Mouse (Mus musculus) neural tube, embryonic 14.5 days (tissue): Measurements from ENCODE around the gene Dync1h1. TPM values are rescaled to one million over a fixed set of nuclear protein-coding genes. Genes with fewer than 3 reads are reported as not detected.

Source experiments
- ATAC-seq: fragments of 200-750 bp; cut with Nextera tagmentation; 2 replicates; pipeline ENCODE4 v1.8.0; 2017; ENCODE audit warnings: low read depth, mild to moderate bottlenecking, moderate TSS enrichment, moderate library complexity
- H3K27ac ChIP-seq: fragments of 300-500 bp; sonication (generic); 2 replicates; pipeline ENCODE4 v1.5.1; 2014; ENCODE audit warnings: low read depth, mild to moderate bottlenecking, control low read depth, low read length, moderate library complexity, mixed read lengths
- H3K27me3 ChIP-seq: fragments of 300-500 bp; sonication (generic); 2 replicates; pipeline ENCODE4 v1.6.1; 2014; ENCODE audit warnings: low read length; ENCODE audit not compliant: control insufficient read depth, insufficient read depth
- H3K36me3 ChIP-seq: fragments of 300-500 bp; sonication (generic); 2 replicates; pipeline ENCODE4 v1.6.1; 2014; ENCODE audit warnings: low read length, mixed read lengths; ENCODE audit not compliant: control insufficient read depth, insufficient read depth
- H3K4me1 ChIP-seq: fragments of 300-500 bp; sonication (generic); 2 replicates; pipeline ENCODE4 v1.6.1; 2014; ENCODE audit warnings: low read length; ENCODE audit not compliant: control insufficient read depth, insufficient read depth
- H3K4me2 ChIP-seq: fragments of 300-500 bp; sonication (generic); 2 replicates; pipeline ENCODE4 v1.6.1; 2014; ENCODE audit warnings: mild to moderate bottlenecking, low read depth, low read length, control low read depth
- H3K4me3 ChIP-seq: fragments of 300-500 bp; sonication (generic); 2 replicates; pipeline ENCODE4 v1.5.1; 2014; ENCODE audit warnings: low read depth, low read length, control low read depth, mixed read lengths
- H3K9ac ChIP-seq: fragments of 300-500 bp; sonication (generic); replicated peaks from 2 replicates; pipeline ENCODE4 v1.6.1; 2014; ENCODE audit warnings: low read depth, mild to moderate bottlenecking, control low read depth, low read length, mixed read lengths
- H3K9me3 ChIP-seq: fragments of 300-500 bp; sonication (generic); 2 replicates; pipeline ENCODE4 v1.6.1; 2016; ENCODE audit warnings: low read length; ENCODE audit not compliant: control insufficient read depth
- WGBS: fragments of 180-500 bp; shearing (Covaris S2); extraction: QIAGEN DNeasy Blood & Tissue Kit; methylation state at CpG from one replicate; pipeline ENCODE4 v1.1.7; 2014; 5-methylcytosine and 5-hydroxymethylcytosine counted together
- polyA plus RNA-seq: library from polyadenylated mRNA; unstranded; fragments of >200 nt; fragmentation: Nextera tagmentation; extraction: Ambion mirVana; gene quantifications from 2 replicates; pipeline ENCODE4 v1.2.1, GENCODE M21; 2014

Gene Dync1h1
- polyA plus RNA-seq, 1 experiment from 2014 or later = 107 TPM

GRCm38 (mm10) chr12:110566366-110566765 is 34.9 kb upstream of the Dync1h1 start:
- no peaks in the 10 kb centered on the region for H3K4me1 ChIP-seq
- ATAC-seq = no peak
- H3K4me3 ChIP-seq = no peak overlapping the region
- H3K9me3 ChIP-seq = no peaks in the 10 kb centered on the region
- no peak overlapping the region for H3K27ac ChIP-seq
- H3K27me3 ChIP-seq = no peaks in the 10 kb centered on the region
- peaks cover 28% of the 10 kb centered on the region for H3K36me3 ChIP-seq
- WGBS = 95% methylated on average over 9 of the region's 9 CpGs
- no peak overlapping the region for H3K4me2 ChIP-seq
- H3K9ac ChIP-seq = no peak overlapping the region

GRCm38 (mm10) chr12:110571050-110571449 is 30.2 kb upstream of the Dync1h1 start:
- Histone ChIP-seq H3K36me3 (peaks cover 23% of the 10 kb centered on the region), H3K4me3 (no peak overlapping the region), H3K9ac (no peak overlapping the region), H3K4me1 (no peaks in the 10 kb centered on the region), H3K4me2 (no peak overlapping the region), H3K9me3 (no peaks in the 10 kb centered on the region), H3K27ac (no peak overlapping the region), H3K27me3 (no peaks in the 10 kb centered on the region)
- 93% methylated on average over 10 of the region's 10 CpGs for WGBS
- ATAC-seq = no peak

GRCm38 (mm10) chr12:110572351-110572750 is 28.9 kb upstream of the Dync1h1 start:
- Histone ChIP-seq H3K36me3 (peaks cover 20% of the 10 kb centered on the region), H3K27me3 (no peaks in the 10 kb centered on the region), H3K27ac (no peak overlapping the region), H3K9ac (no peak overlapping the region), H3K4me1 (no peaks in the 10 kb centered on the region), H3K4me2 (no peak overlapping the region), H3K4me3 (no peak overlapping the region), H3K9me3 (no peaks in the 10 kb centered on the region)
- 97% methylated on average over 4 of the region's 4 CpGs for WGBS
- ATAC-seq = no peak

GRCm38 (mm10) chr12:110573635-110574034 is 27.6 kb upstream of the Dync1h1 start:
- no peak overlapping the region for H3K4me2 ChIP-seq
- ATAC-seq = no peak
- no peaks in the 10 kb centered on the region for H3K4me1 ChIP-seq
- H3K27me3 ChIP-seq = no peaks in the 10 kb centered on the region
- WGBS = 87% methylated on average over 8 of the region's 8 CpGs
- no peak overlapping the region for H3K4me3 ChIP-seq
- no peak overlapping the region for H3K9ac ChIP-seq
- H3K9me3 ChIP-seq = no peaks in the 10 kb centered on the region
- peaks cover 12% of the 10 kb centered on the region for H3K36me3 ChIP-seq
- no peak overlapping the region for H3K27ac ChIP-seq

GRCm38 (mm10) chr12:110575926-110576325 is 25.3 kb upstream of the Dync1h1 start:
- Histone ChIP-seq H3K4me1 (no peaks in the 10 kb centered on the region), H3K36me3 (peaks cover 9% of the 10 kb centered on the region; the same call in 1 of the 2 replicates), H3K4me3 (no peak overlapping the region), H3K27me3 (no peaks in the 10 kb centered on the region), H3K4me2 (no peak overlapping the region), H3K27ac (no peak overlapping the region), H3K9me3 (no peaks in the 10 kb centered on the region), H3K9ac (no peak overlapping the region)
- ATAC-seq = no peak
- 73% methylated on average over 4 of the region's 4 CpGs for WGBS

- Histone ChIP-seq H3K27ac (no peak overlapping the region), H3K9me3 (no peaks in the 10 kb centered on the region), H3K4me2 (no peak overlapping the region), H3K4me3 (no peak overlapping the region), H3K36me3 (0 out of 2 replicates have a peak, but pooled peaks cover 9% of the 10 kb centered on the region), H3K4me1 (no peaks in the 10 kb centered on the region), H3K9ac (no peak overlapping the region), H3K27me3 (no peaks in the 10 kb centered on the region)
- 85% methylated on average over 9 of the region's 9 CpGs for WGBS
- no peak for ATAC-seq
Observed at GRCm38 (mm10) chr12:110578333-110578732, 22.9 kb upstream of the Dync1h1 start.

- WGBS = 83% methylated on average over 6 of the region's 6 CpGs
- Histone ChIP-seq H3K36me3 (no peaks in the 10 kb centered on the region), H3K9me3 (no peaks in the 10 kb centered on the region), H3K4me3 (no peak overlapping the region), H3K9ac (no peak overlapping the region), H3K27ac (no peak overlapping the region), H3K4me2 (no peak overlapping the region), H3K4me1 (peaks cover 14% of the 10 kb centered on the region), H3K27me3 (no peaks in the 10 kb centered on the region)
- ATAC-seq = no peak
Observed at GRCm38 (mm10) chr12:110588622-110589021, 12.6 kb upstream of the Dync1h1 start.

- WGBS = 1% methylated on average over 15 of the region's 15 CpGs
- Histone ChIP-seq H3K9me3 (no peaks in the 10 kb centered on the region), H3K27ac (peak overlapping the region; percentile 97), H3K36me3 (no peaks in the 10 kb centered on the region), H3K4me1 (peaks cover 14% of the 10 kb centered on the region), H3K9ac (peak overlapping the region; percentile 75), H3K27me3 (no peaks in the 10 kb centered on the region), H3K4me2 (peak overlapping the region; percentile 98), H3K4me3 (peak overlapping the region; percentile 81)
- peak; percentile 30 for ATAC-seq
Observed at GRCm38 (mm10) chr12:110590804-110591259, 10.4 kb upstream of the Dync1h1 start.

GRCm38 (mm10) chr12:110591260-110591883 is 9.9 kb upstream of the Dync1h1 start:
- peak overlapping the region; percentile 75 for H3K9ac ChIP-seq
- peak; percentile 97 for ATAC-seq
- no peaks in the 10 kb centered on the region for H3K27me3 ChIP-seq
- H3K4me1 ChIP-seq = peaks cover 14% of the 10 kb centered on the region
- H3K9me3 ChIP-seq = no peaks in the 10 kb centered on the region
- H3K4me2 ChIP-seq = peak overlapping the region; percentile 98
- H3K4me3 ChIP-seq = peak overlapping the region; percentile 81
- WGBS = under 1% methylated on average over 56 of the region's 56 CpGs
- no peaks in the 10 kb centered on the region for H3K36me3 ChIP-seq
- H3K27ac ChIP-seq = peak overlapping the region; percentile 97
